Comparison of ENCODE assay signal across 8 mouse cellular contexts in the genomic region with DNA sequence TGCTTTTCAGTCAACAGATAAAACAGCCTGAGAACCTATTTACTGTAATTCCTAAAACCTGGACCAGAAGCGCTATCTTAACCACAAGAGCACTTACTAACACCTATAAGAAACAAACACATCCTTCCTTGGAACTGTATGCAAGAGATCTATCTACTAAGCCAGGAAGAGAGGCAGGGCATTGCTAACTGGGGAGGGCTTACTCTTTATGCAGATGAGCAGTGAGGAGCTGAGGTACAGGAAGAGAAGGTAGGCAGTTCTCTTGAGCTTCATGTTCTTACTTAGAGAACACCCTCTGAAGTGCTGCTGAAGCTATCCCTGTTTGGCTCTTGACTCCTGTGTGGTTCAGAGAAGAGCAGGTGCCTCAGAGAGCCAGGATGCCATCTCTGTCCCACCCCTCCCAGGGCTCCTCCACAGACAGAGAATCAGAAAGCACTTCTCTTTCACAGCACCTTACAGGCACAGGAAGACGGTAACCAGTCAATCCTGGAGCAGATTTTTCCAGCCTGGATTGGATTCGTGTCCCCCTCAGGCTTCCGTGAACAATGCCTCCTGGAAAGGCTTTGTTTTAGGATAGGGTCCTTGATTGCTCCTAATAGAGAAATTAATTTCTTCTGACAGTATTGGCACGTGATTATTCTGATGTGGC. TPM values are rescaled to one million over a fixed set of nuclear protein-coding genes. Genes with fewer than 3 reads are reported as not detected.
DNase-seq lines count a peak whose midpoint lies in the region; ATAC-seq lines count a peak whose summit lies in the region.

A gene (minus strand): TSS at position 463 of the 649 bp plus-strand sequence.

- WGBS in stomach, embryonic 15.5 days: 8% methylated on average over 5 of the region's 5 CpGs

- no peaks in the 10 kb centered on the region for H3K9me3 ChIP-seq in stomach, embryonic 15.5 days

- no peak for ATAC-seq in CD4-positive, CD25-positive, alpha-beta regulatory T cell, adult 4 months
- no peak for ATAC-seq in stomach, embryonic 15.5 days (ENCODE audit: insufficient read depth, low FRiP score, low read depth)

- H3K4me3 ChIP-seq in stomach, embryonic 15.5 days (replicated peaks): no peak within 1 kb of the TSS

- no peaks in the 10 kb centered on the region for H3K36me3 ChIP-seq in stomach, embryonic 15.5 days

- H3K4me1 ChIP-seq in stomach, embryonic 15.5 days: no peaks in the 10 kb centered on the region

- H3K4me2 ChIP-seq in stomach, embryonic 15.5 days: peak within 1 kb of the TSS; percentile 29; the same call in 1 of the 2 replicates

- no peaks in the 10 kb centered on the region for H3K27me3 ChIP-seq in stomach, embryonic 15.5 days (replicated peaks)

- H3K9ac ChIP-seq in stomach, embryonic 15.5 days: no peak within 1 kb of the TSS

- peak; percentile 11 for DNase-seq in CD4-positive, CD25-positive, alpha-beta regulatory T cell, adult 2 months (ENCODE audit: low read depth, low spot score)
- DNase-seq in thymus, postnatal 4 days: peak; percentile 5
- no peak for DNase-seq in thymus, adult 18-20 months
- DNase-seq in kidney, postnatal 4 days: peak; percentile 23 to 27
- DNase-seq in spleen, adult 12 weeks (ENCODE audit: low spot score): no peak
- DNase-seq in adrenal gland, postnatal 36 days: no peak

- no peak within 1 kb of the TSS for H3K27ac ChIP-seq in stomach, embryonic 15.5 days

RNA-seq across cellular contexts. Expression of the gene that starts here (rescaled TPM):
- not detected for polyA plus RNA-seq in CD4-positive, CD25-positive, alpha-beta regulatory T cell, adult 4 months (2017; shearing (Covaris generic))
- 0.12 and 0.15 TPM in 2 replicates for polyA plus RNA-seq in stomach, embryonic 15.5 days (2015; fragmentation: Nextera tagmentation; extraction: Ambion mirVana)
- not detected for total RNA-seq in adrenal gland, postnatal 36 days (2021)

Comparison
In these comparisons a context has a peak if more than half of its experiments do, and no peak if none do; other contexts are left out.
1. DNase-seq: peak in CD4-positive, CD25-positive, alpha-beta regulatory T cell, adult 2 months (single experiment), thymus, postnatal 4 days (single experiment) and kidney, postnatal 4 days (2 of 2); none in thymus, adult 18-20 months (0 of 2), spleen, adult 12 weeks (single experiment) and adrenal gland, postnatal 36 days (0 of 2).